Comparison of ENCODE assay signal across 20 mouse cellular contexts in the genomic region with DNA sequence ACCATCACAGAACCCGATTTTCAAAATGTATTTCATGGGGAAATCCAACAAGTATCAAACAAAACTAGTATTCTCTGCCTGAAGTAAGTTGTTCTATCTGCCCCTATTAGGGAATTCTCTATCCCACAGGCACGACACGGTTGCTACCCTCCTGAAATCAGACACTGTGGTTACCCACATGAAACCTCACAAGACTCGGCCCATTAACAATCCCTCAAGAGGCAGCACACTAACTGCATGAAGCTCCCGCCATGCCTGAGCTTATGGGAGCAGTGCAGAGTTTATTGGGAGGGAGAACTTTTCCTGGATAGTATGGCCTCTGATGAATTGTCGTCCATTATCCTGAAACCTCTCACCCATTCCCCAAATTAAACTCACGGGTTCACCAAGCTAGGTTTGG.
"Had no signal": no experiment of that assay in that cellular context is flagged by ENCODE, and none has a peak within 500 bp of the region (broad histone marks: within the 10 kb centered on the region; RNA-seq: fewer than 3 reads in every experiment).

No protein-coding gene starts in this region.

- H3K27me3 ChIP-seq: limb, embryonic 12.5 days; limb, embryonic 15.5 days; megakaryocyte, embryonic 14.5 days; midbrain, embryonic 13.5 days; neural tube, embryonic 13.5 days; stomach, embryonic 15.5 days had no signal

- H3K36me3 ChIP-seq: stomach, embryonic 15.5 days had no signal

- DNase-seq: kidney, adult 11 months; kidney, postnatal 14 days; liver, postnatal 0 days; retina, postnatal 1 day; spleen, adult 18-20 months; thymus, postnatal 25 days had no signal

- H3K4me1 ChIP-seq: limb, embryonic 12.5 days; limb, embryonic 15.5 days; megakaryocyte, embryonic 14.5 days; midbrain, embryonic 10.5 days; midbrain, embryonic 13.5 days; neural tube, embryonic 13.5 days; stomach, embryonic 15.5 days had no signal

- H3K4me3 ChIP-seq: limb, embryonic 12.5 days; limb, embryonic 15.5 days; megakaryocyte, embryonic 14.5 days; midbrain, embryonic 10.5 days; midbrain, embryonic 13.5 days; myocyte; neural tube, embryonic 13.5 days; stomach, embryonic 15.5 days had no signal

- H3K27ac ChIP-seq: limb, embryonic 12.5 days; limb, embryonic 15.5 days; liver, embryonic 14.5 days; macrophage; midbrain, embryonic 10.5 days; midbrain, embryonic 13.5 days; neural tube, embryonic 13.5 days; stomach, embryonic 15.5 days had no signal

- H3K4me2 ChIP-seq: limb, embryonic 12.5 days; limb, embryonic 15.5 days; liver, embryonic 11.5 days; lung, embryonic 14.5 days; midbrain, embryonic 13.5 days; neural tube, embryonic 13.5 days; stomach, embryonic 15.5 days had no signal

- H3K9me3 ChIP-seq: limb, embryonic 12.5 days; limb, embryonic 15.5 days; megakaryocyte, embryonic 14.5 days; midbrain, embryonic 10.5 days; midbrain, embryonic 13.5 days; neural tube, embryonic 13.5 days; stomach, embryonic 15.5 days had no signal

- ATAC-seq: liver, postnatal 0 days; lung, postnatal 0 days; midbrain, embryonic 13.5 days; midbrain, embryonic 16.5 days had no signal

- H3K9ac ChIP-seq: limb, embryonic 12.5 days; limb, embryonic 15.5 days; liver, embryonic 14.5 days; liver, postnatal 0 days; lung, embryonic 14.5 days; midbrain, embryonic 13.5 days; neural tube, embryonic 13.5 days; stomach, embryonic 15.5 days had no signal
